Mouse (Mus musculus): ENCODE measurements at regions not wholly inside any gene's neighbourhood (a gene's known extent, or its start where the extent isn't known, plus 50 kb on each side); places are given as distances from the start of the nearest gene placed in this dataset.

- in situ Hi-C loops (cut with MboI, MseI): no loop called here
Measured at GRCm38 (mm10) chr7:74224378-74224777, 210.9 kb upstream of the St8sia2 start.

DNA sequence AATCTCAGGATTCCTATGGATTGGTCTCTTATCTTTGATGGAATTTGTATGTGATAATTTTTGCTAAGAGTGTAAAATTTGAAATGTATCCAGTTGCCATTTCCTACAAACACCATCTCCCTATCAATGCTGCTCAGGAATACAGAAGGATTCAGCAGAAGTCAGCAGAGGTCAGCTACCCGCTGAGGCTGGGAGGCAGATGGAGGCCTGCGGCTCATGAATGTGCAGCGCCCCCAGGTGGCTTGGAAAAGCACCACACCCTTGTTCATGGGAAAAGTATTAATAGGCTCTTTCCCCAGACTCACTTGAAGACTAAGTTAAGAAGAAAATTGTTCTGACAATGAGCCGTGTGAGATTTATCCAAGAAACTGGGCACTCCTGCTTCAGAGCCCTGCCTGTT lies 187.2 kb upstream of the St8sia2 start:
- in situ Hi-C loops (cut with MboI, MseI): no loop called here

DNA sequence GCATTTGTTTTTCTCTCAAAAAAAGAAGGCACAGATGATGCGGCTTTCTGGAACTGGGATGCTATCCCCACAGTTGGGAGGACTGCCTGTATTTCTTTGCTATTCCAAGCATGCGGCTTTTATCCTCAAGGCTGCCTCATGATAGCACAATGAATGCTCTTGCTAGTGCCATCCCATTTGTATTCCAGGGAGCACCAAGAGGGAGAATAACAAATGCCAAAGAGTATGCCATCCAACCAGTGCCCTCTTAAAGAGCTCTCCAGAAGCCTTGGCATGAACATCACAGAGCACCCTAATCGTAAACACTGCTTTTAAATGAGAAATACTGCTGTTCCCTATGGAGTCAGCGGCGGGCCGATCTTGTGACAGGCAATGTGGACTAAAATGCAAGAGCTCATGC lies 185.3 kb upstream of the St8sia2 start:
- in situ Hi-C loops (cut with MboI, MseI): no loop called here

GRCm38 (mm10) chr7:74184661-74185060 lies 171.2 kb upstream of the St8sia2 start:
- in situ Hi-C loops (cut with MboI, MseI): loop anchor here (10.0 kb wide), 1 partner anchor 1360 kb away; no protein-coding TSS in a partner anchor

- in situ Hi-C loops (cut with MboI, MseI): no loop called here
Measured at GRCm38 (mm10) chr7:74174206-74174605, 160.7 kb upstream of the St8sia2 start.

DNA sequence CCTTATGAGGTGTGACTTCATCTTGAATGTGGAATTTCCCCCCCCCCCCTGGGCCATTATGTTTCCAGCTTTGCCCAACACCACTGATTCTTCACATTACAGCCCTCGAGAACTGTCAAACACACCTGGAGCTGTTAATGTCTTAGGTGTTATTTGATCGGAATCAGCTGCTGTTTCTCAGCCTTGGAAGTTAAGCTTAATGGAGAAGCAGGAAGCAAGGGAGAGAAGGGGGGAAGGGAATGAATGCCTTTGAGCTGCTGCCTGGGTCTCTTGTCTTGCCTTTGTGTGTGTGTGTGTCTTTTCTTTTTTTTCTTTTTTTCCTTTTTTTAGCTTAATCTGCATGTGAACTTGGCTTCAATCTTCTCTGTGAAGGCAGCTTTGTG lies 159.7 kb upstream of the St8sia2 start:
- in situ Hi-C loops (cut with MboI, MseI): no loop called here

DNA sequence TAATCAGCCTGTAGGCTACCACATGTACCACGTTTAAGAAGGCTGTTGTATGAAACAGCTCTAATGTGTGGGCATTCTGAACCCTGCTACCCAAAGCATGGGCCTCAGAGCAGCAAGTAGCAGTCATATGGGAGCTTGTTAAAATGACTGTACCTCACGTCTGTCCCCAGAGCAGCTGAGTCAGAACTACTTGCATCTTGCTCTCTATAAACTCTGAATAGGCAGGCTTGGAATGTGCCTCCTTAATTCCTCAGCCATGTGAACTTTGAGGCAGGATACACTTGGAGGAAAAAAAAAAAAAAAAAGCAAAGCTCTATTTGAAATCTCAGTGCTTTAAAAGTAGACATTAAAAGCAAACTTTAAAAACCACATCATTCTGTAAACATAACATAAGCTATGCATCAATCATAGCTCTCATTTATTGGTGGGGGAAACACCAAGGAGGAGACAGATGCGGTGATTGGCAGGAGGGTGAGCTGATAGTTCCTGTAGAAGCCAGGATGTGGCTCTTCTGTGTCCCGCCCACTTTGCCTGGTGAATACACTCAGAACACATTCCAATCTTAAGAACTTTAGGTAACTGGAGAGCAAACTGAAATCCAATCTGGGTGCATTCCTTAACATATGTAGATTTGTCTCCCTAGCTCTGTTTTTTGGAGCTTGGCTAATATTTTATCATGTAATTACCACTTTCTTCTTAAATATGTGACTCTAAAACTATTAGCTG lies 159.2 kb upstream of the St8sia2 start:
- in situ Hi-C loops (cut with MboI, MseI): no loop called here

- in situ Hi-C loops (cut with MboI, MseI): no loop called here
Measured at GRCm38 (mm10) chr7:74151590-74151989, 138.1 kb upstream of the St8sia2 start.

GRCm38 (mm10) chr7:74143236-74143635 lies 129.7 kb upstream of the St8sia2 start:
- in situ Hi-C loops (cut with MboI, MseI): no loop called here

- in situ Hi-C loops (cut with MboI, MseI): no loop called here
Measured at GRCm38 (mm10) chr7:74138169-74138568, 124.7 kb upstream of the St8sia2 start.

- in situ Hi-C loops (cut with MboI, MseI): no loop called here
Measured at GRCm38 (mm10) chr7:74130206-74130836, 116.8 kb upstream of the St8sia2 start.

DNA sequence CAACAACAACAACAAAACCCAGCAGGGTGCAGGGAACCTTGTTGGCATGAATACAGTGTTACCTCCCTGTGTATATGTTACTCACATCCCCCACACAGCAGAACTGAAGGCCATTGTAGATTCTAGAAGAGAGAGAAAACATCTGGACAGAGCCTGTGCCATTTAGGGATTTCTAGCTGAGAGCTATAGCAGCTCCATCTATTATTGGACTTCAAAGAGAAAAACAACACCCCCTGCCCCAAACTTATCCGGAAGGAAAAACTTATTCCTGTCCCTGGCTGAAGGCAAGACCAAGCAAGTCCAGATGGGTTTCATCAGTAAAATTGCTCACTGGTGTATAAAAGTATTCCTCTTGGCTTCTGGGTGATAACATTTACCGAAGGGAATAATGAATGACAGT lies 98.6 kb upstream of the St8sia2 start:
- in situ Hi-C loops (cut with MboI, MseI): no loop called here

DNA sequence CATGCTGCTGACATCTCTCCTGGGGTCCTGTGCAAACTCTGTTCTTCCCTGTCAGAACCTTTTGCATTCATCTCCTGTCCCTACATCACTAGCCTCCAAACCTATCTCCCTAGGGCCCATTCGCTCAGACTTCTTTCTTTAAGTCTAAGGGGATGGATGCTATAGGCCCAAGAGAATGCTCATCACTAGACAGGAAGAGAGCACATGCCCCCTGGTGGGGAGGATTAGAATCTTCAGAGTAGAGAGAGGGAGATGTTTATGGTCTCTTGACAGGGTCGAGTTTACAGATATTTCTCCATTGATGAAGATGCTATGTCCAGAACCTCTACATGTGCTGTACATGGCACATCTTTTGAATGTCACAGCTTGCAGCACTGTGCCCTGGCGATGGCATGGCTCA lies 94.9 kb upstream of the St8sia2 start:
- in situ Hi-C loops (cut with MboI, MseI): no loop called here

GRCm38 (mm10) chr7:74107176-74107928 lies 93.9 kb upstream of the St8sia2 start:
- in situ Hi-C loops (cut with MboI, MseI): no loop called here

GRCm38 (mm10) chr7:74091402-74092025 lies 78.0 kb upstream of the St8sia2 start:
- in situ Hi-C loops (cut with MboI, MseI): no loop called here

GRCm38 (mm10) chr7:74080846-74081235 lies 67.4 kb upstream of the St8sia2 start:
- in situ Hi-C loops (cut with MboI, MseI): no loop called here

DNA sequence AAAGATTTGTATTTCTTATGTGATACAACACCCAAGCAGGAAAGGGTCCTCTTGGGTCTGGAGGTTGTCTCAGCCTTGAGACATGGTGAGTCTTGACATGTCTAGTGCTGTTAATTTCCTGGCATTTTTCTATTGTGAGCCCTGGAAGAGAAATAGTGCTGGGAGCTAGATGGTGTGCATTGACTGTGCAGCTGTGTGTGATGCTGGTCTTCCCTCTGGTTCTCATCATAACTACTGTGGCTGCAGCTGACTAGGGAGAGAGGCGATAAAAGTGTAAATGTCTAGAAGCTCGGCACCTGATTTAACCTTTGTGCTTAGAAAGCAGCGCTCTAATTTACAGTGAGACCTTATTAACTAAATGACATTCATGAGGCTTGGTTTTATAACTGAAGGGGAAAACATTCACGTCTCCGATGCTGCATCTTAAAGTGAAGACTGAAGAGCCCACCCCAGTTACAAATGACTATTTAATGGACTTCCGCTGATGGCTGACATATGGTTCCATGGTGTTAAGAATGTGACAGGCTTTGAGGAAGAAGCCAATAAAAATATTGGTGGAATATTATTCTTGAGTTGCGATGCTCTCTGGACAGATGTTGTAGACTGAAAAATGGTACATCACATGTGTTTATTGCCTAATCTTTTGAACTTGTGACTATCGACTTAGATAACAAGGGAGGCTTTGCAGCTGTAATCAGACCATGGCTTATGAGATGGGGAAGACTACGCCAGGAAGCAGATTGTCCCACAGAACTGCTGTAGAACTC lies 66.8 kb upstream of the St8sia2 start:
- in situ Hi-C loops (cut with MboI, MseI): no loop called here

GRCm38 (mm10) chr7:74072632-74073031 lies 59.1 kb upstream of the St8sia2 start:
- in situ Hi-C loops (cut with MboI, MseI): loop anchor here (5.0 kb wide), 1 partner anchor 95 kb away; no protein-coding TSS in a partner anchor

DNA sequence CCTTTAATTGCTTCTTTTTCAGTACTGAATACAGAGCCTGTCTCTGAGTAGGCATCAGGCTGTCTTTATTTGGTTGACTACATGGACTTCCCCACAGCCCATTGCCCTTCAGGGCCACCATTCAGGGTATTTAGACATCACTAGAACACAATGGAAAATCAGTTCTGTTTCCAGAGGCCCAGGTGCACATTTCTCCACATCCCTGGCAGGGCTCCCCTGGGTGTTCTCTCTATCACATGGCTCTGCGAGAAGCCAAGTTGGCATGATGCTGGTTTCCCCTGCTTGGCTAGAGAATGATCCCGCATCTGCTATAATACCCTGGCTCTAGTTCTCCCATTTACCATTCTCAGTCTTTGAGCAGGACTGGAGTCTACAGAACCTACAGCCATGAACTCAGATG lies 57.3 kb upstream of the St8sia2 start:
- in situ Hi-C loops (cut with MboI, MseI): loop anchor here (5.0 kb wide), 1 partner anchor 96 kb away; no protein-coding TSS in a partner anchor

- in situ Hi-C loops (cut with MboI, MseI): no loop called here
Measured at GRCm38 (mm10) chr7:74065449-74066099, 52.1 kb upstream of the St8sia2 start.
